ENCODE assay signal across 8 mouse cellular contexts in genomic region chr8:78003888-78004543, GRCm38 (mm10).
DNase-seq lines count a peak whose midpoint lies in the region; TF ChIP-seq lines count a peak whose summit lies in the region.

No protein-coding gene starts in this region.

- no peaks in the 10 kb centered on the region for H3K36me3 ChIP-seq in myocyte (ENCODE audit: control insufficient read depth, insufficient read depth)

- DNase-seq in urinary bladder, postnatal 14 days (ENCODE audit: low spot score), result peak; percentile 56
- DNase-seq in urinary bladder, postnatal 10 days (ENCODE audit: low spot score), result no peak
- peak; percentile 74 to 77 for DNase-seq in cerebellum, postnatal 14 days
- DNase-seq in gastrocnemius, adult 8-10 months (ENCODE audit: low spot score in 2 of 2), result peak; percentile 8 to 10
- peak; percentile 61 for DNase-seq in kidney, adult 18-20 months
- peak; percentile 52 to 65 for DNase-seq in left cerebral cortex, postnatal 36 days (ENCODE audit: low spot score in 2 of 2)
- peak; percentile 9 to 10 for DNase-seq in spleen, postnatal 36 days (ENCODE audit: low spot score in 2 of 2)

- no peaks in the 10 kb centered on the region for H3K79me2 ChIP-seq in myocyte (ENCODE audit: control insufficient read depth, insufficient read depth)

- H3K4me2 ChIP-seq in myocyte (ENCODE audit: low read depth), result peak overlapping the region; percentile 12

- no peak for TF ChIP-seq POLR2A in myocyte (IDR thresholded peaks at IDR 0.05; ENCODE audit: insufficient read length, low read depth)

- intact Hi-C loops in left cerebral cortex, postnatal 36 days (cut with DNase I), result loop anchor here (1.0 to 10.0 kb wide), 2 partner anchors 374 to 579 kb away; no protein-coding TSS in a partner anchor

- no peak overlapping the region for H3K4me3 ChIP-seq in myocyte

- H3ac ChIP-seq in myocyte (ENCODE audit: control insufficient read depth, insufficient read length), result no peak overlapping the region

- no peaks in the 10 kb centered on the region for H3K27me3 ChIP-seq in myocyte (ENCODE audit: control insufficient read depth, insufficient read depth, insufficient read length)

TF ChIP-seq in myocyte, 11 proteins besides CTCF, POLR2A, EP300 and RAD21:
- TF ChIP-seq MYOG (IDR thresholded peaks at IDR 0.05; ENCODE audit: control insufficient read depth in 1 of 3, insufficient read depth in 1 of 3, insufficient read length in 2 of 3, low read depth in 2 of 3), result no peak
- no peak for TF ChIP-seq TCF3 (IDR thresholded peaks at IDR 0.05; ENCODE audit: insufficient read length, low read depth)
- TF ChIP-seq MYOD1 (IDR thresholded peaks at IDR 0.05; ENCODE audit: control insufficient read depth in 1 of 3, insufficient read length in 2 of 3, low read depth in 2 of 3), result no peak
- TF ChIP-seq MAX (IDR thresholded peaks at IDR 0.05; ENCODE audit: low read depth), result no peak
- no peak for TF ChIP-seq E2F4 (IDR thresholded peaks at IDR 0.05; ENCODE audit: insufficient read depth)
- TF ChIP-seq POLR2AphosphoS2 (IDR thresholded peaks at IDR 0.05; ENCODE audit: insufficient read length, low read depth), result no peak
- no peak for TF ChIP-seq TCF12 (IDR thresholded peaks at IDR 0.05; ENCODE audit: insufficient read depth, poor library complexity, severe bottlenecking)
- no peak for TF ChIP-seq CEBPB (IDR thresholded peaks at IDR 0.05; ENCODE audit: insufficient read depth, poor library complexity, severe bottlenecking)
- no peak for TF ChIP-seq REST (IDR thresholded peaks at IDR 0.05; ENCODE audit: insufficient read depth, insufficient read length)
TF ChIP-seq in myocyte: peak in this region for 0.
